Mouse (Mus musculus) lung, embryonic 16.5 days (tissue): ENCODE results near the gene 4930404N11Rik. TPM values are rescaled to one million over a fixed set of nuclear protein-coding genes. Genes with fewer than 3 reads are reported as not detected.
A peak's percentile ranks its signal among the peaks of the same experiment; 100 is the strongest.

ENCODE experiments used
- ATAC-seq: fragments of 200-750 bp; cut with Nextera tagmentation; 2 replicates; pipeline ENCODE4 v1.8.0; 2017; ENCODE audit warnings: low read depth, mild to moderate bottlenecking, moderate library complexity
- H3K27ac ChIP-seq: fragments of 300-500 bp; sonication (generic); 2 replicates; pipeline ENCODE4 v1.5.1; 2014; ENCODE audit warnings: mild to moderate bottlenecking, control low read depth, low read length
- H3K27me3 ChIP-seq: fragments of 300-500 bp; sonication (generic); 2 replicates; pipeline ENCODE4 v1.6.1; 2014; ENCODE audit warnings: low read depth, low read length, mixed read lengths; ENCODE audit not compliant: control insufficient read depth, insufficient read depth
- H3K36me3 ChIP-seq: fragments of 300-500 bp; sonication (generic); 2 replicates; pipeline ENCODE4 v1.6.1; 2014; ENCODE audit warnings: low read length; ENCODE audit not compliant: control insufficient read depth, insufficient read depth
- H3K4me1 ChIP-seq: fragments of 300-500 bp; sonication (generic); replicated peaks from 2 replicates; pipeline ENCODE4 v1.6.1; 2014; ENCODE audit warnings: low read length, mixed read lengths; ENCODE audit not compliant: control insufficient read depth, insufficient read depth
- H3K4me2 ChIP-seq: fragments of 300-500 bp; sonication (generic); 2 replicates; pipeline ENCODE4 v1.6.1; 2014; ENCODE audit warnings: low read depth, low read length, control low read depth
- H3K4me3 ChIP-seq: fragments of 300-500 bp; sonication (generic); 2 replicates; pipeline ENCODE4 v1.5.1; 2014; ENCODE audit warnings: mild to moderate bottlenecking, low read length, control low read depth
- H3K9ac ChIP-seq: fragments of 300-500 bp; sonication (generic); 2 replicates; pipeline ENCODE4 v1.6.1; 2014; ENCODE audit warnings: low read length, control low read depth
- H3K9me3 ChIP-seq: fragments of 300-500 bp; sonication (generic); 2 replicates; pipeline ENCODE4 v1.6.1; 2016; ENCODE audit warnings: low read length; ENCODE audit not compliant: control insufficient read depth
- WGBS: fragments of 180-500 bp; shearing (Covaris S2); extraction: QIAGEN DNeasy Blood & Tissue Kit; methylation state at CpG from one replicate; pipeline ENCODE4 v1.1.7; 2014; 5-methylcytosine and 5-hydroxymethylcytosine counted together
- polyA plus RNA-seq: library from polyadenylated mRNA; unstranded; fragments of >200 nt; fragmentation: Nextera tagmentation; extraction: Ambion mirVana; gene quantifications from 2 replicates; pipeline ENCODE4 v1.2.1, GENCODE M21; 2015

4930404N11Rik gene
- polyA plus RNA-seq: 2.0 and 2.2 TPM in 2 replicates

DNA sequence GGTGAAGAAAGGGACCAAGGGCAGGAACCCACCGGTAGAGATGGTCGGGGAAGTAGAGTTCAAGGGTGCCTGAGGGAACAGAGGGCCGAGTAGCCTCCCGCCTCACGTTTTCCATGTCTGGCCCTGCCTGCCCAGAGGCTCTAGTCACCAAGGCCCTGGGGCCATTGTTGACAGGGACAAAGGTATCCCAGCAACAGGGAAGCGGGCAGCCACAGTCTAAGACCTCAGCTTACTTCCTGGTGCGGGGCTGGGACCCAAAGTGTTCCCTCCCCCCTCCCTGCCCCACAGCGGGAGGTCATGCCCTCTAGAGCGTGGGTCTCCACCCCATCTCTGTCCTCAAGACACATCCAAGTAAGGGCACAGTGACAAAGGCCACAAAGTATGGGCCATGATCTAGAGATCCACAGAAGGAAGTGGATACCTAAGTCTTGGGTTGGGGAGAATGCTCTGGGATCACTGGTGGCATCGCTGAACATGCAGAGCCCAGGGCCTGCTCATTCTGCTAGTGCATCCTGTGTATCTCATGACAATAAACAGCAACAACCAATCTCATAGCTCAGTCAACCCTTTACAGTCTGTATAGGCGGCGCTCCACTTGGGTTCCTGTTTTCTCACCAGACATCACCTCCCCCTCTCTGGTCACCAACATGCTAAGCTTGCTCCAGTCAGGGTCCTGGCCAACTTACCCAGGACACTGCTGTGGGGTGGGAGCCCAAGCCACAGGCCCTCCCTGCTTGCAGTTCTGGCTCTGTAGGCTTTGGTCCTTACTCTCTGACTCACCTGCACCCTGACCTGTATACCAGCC is at the start of gene 4930404N11Rik:
Gene 4930404N11Rik (minus strand): TSS at position 145 of the 805 bp plus-strand sequence.
- Histone ChIP-seq H3K9me3 (no peaks in the 10 kb centered on the region), H3K4me3 (peak within 1 kb of the TSS; percentile 34), H3K4me2 (peak within 1 kb of the TSS; percentile 60), H3K9ac (peak within 1 kb of the TSS; percentile 64), H3K36me3 (peaks cover 41% of the 10 kb centered on the region), H3K27me3 (peaks cover 6% of the 10 kb centered on the region), H3K27ac (peak within 1 kb of the TSS; percentile 37; the same call in 1 of the 2 replicates), H3K4me1 (peaks cover 44% of the 10 kb centered on the region)
- peak; percentile 11; the same call in 1 of the 2 replicates for ATAC-seq
- WGBS: 28% methylated on average over 12 of the region's 12 CpGs

DNA sequence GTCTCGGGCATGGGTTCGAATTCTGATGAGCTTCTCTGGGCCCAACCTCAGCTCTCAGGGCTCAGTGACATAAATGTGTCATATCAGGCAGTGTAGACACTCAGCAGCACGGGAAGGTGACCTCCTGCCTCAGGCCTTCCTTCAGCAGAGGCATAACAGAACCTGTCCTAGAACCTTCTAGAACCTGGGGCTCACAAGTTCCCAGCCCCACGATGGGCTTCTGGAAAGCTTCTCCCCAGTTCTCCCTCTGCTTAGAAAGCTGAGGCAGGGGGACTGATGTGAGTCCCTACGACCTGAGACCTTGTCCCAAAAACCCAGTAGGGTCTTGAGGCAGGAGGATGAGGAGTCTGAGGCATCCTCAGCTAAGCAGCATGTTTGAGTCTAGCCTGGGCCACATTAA is 49.5 kb upstream of the 4930404N11Rik start:
- no peak for ATAC-seq
- H3K9ac ChIP-seq: peak overlapping the region; percentile 18; the same call in 1 of the 2 replicates
- H3K4me3 ChIP-seq: no peak overlapping the region
- H3K9me3 ChIP-seq: no peaks in the 10 kb centered on the region
- peak overlapping the region; percentile 94; the same call in 1 of the 2 replicates for H3K27ac ChIP-seq
- H3K27me3 ChIP-seq: no peaks in the 10 kb centered on the region
- peaks cover 86% of the 10 kb centered on the region for H3K4me1 ChIP-seq
- 75% methylated on average over 5 of the region's 5 CpGs for whole genome bisulfite sequencing
- H3K4me2 ChIP-seq: no peak overlapping the region
- peaks cover 5% of the 10 kb centered on the region for H3K36me3 ChIP-seq

DNA sequence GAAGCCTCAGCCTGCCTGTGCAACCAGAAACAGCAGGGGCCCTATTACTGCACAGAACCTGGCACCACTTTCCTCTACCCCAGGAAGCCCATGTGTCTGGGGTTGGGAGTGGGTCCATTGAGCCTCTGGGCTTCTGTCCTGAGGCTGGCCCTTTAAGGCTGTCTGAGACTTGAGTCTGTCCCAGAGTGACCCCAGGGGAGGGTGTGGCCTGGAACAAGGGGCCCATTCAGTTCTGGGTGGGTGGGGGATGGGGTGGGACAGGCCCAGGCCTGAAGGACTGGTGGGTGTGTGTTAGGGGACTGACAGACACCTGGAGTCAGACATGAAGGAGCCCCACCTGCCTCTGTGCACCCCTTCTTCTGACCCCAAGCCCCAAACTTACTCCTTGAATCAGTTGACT is 49.1 kb upstream of the 4930404N11Rik start:
- no peak for ATAC-seq

GRCm38 (mm10) chr10:81413310-81414261 is 48.0 kb upstream of the 4930404N11Rik start:
- no peaks in the 10 kb centered on the region for H3K9me3 ChIP-seq
- peak overlapping the region; percentile 52 for H3K4me2 ChIP-seq
- H3K36me3 ChIP-seq: no peaks in the 10 kb centered on the region
- H3K27ac ChIP-seq: peak overlapping the region; percentile 81
- peak overlapping the region; percentile 30 for H3K4me3 ChIP-seq
- H3K4me1 ChIP-seq: peaks cover 90% of the 10 kb centered on the region
- 25% methylated on average over 26 of the region's 26 CpGs for WGBS
- peak overlapping the region; percentile 54 for H3K9ac ChIP-seq
- H3K27me3 ChIP-seq: no peaks in the 10 kb centered on the region
- peak; percentile 42 for ATAC-seq

More for the DNA sequence above, 49.1 kb upstream of the 4930404N11Rik start:
- H3K27me3 ChIP-seq: no peaks in the 10 kb centered on the region
- no peak overlapping the region; the same call in 1 of the 2 replicates for H3K4me2 ChIP-seq
- peaks cover 87% of the 10 kb centered on the region for H3K4me1 ChIP-seq
- peaks cover under 1% of the 10 kb centered on the region; the same call in 1 of the 2 replicates for H3K36me3 ChIP-seq
- H3K4me3 ChIP-seq: no peak overlapping the region
- no peak overlapping the region; the same call in 1 of the 2 replicates for H3K9ac ChIP-seq
- no peaks in the 10 kb centered on the region for H3K9me3 ChIP-seq
- peak overlapping the region; percentile 81; the same call in 1 of the 2 replicates for H3K27ac ChIP-seq

GRCm38 (mm10) chr10:81412586-81413309 is 47.1 kb upstream of the 4930404N11Rik start:
- Histone ChIP-seq H3K4me2 (0 out of 2 replicates have a peak overlapping the region, but pooled peaks have one; percentile 52), H3K27ac (peak overlapping the region; percentile 97)

DNA sequence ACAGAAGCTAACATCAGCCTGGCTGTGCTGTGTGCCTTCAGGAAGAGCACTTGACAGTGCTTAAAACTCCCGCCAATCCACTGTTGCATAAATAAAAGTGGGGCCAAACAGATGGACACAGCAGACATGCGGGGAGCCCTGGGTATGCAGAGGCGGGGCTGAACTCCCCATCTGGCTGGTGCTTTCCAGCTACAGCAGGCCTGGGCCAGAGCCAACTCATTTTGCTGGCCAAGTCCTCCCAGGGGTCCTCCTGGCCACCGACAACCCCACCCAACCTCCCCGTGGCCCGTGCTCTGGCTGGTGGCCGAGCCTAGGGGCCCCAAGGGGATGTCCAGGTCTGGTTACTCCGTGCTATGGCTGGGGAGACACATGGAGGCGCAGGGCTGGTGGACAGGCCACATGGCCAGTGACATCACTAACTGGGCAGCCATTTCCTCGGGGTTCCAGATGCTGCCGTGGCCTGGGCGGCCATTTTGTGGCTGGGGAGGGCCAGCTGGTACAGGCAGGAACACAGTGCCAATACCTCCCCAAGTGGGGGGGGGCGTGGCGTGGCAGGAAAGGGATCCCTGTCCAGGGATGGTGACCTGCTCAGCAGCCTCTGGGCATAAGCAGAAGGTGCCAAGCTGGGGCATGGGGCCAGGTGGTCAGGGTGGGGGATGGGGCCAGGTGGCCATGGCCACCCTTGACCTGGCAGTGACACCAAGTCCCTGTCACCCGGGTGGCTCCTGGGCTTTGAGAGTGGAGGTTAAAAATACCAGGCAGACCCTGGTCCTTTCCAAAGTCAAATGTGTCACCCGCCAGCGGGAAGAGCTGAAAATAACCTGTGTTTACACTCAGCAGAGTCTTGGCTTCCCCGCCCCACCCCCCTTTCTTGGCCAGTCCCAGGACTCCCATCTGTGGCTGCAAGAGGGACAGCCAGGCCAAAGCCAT is 46.1 kb upstream of the 4930404N11Rik start:
- Histone ChIP-seq H3K9me3 (no peaks in the 10 kb centered on the region), H3K4me2 (peak overlapping the region; percentile 52), H3K4me1 (peaks cover 92% of the 10 kb centered on the region), H3K9ac (peak overlapping the region; percentile 42), H3K27ac (peak overlapping the region; percentile 97), H3K4me3 (peak overlapping the region; percentile 20; the same call in 1 of the 2 replicates), H3K36me3 (peaks cover 6% of the 10 kb centered on the region; the same call in 1 of the 2 replicates), H3K27me3 (no peaks in the 10 kb centered on the region)
- WGBS: 32% methylated on average over 18 of the region's 18 CpGs
- peak; percentile 20 for ATAC-seq

More at GRCm38 (mm10) chr10:81412586-81413309, 47.1 kb upstream of the 4930404N11Rik start:
- H3K27me3 ChIP-seq: no peaks in the 10 kb centered on the region
- H3K36me3 ChIP-seq: 0 out of 2 replicates have a peak, but pooled peaks cover 2% of the 10 kb centered on the region
- no peaks in the 10 kb centered on the region for H3K9me3 ChIP-seq
- no peak for ATAC-seq
- peak overlapping the region; percentile 42 for H3K9ac ChIP-seq
- 59% methylated on average over 16 of the region's 16 CpGs for WGBS
- peaks cover 92% of the 10 kb centered on the region for H3K4me1 ChIP-seq
- no peak overlapping the region for H3K4me3 ChIP-seq

DNA sequence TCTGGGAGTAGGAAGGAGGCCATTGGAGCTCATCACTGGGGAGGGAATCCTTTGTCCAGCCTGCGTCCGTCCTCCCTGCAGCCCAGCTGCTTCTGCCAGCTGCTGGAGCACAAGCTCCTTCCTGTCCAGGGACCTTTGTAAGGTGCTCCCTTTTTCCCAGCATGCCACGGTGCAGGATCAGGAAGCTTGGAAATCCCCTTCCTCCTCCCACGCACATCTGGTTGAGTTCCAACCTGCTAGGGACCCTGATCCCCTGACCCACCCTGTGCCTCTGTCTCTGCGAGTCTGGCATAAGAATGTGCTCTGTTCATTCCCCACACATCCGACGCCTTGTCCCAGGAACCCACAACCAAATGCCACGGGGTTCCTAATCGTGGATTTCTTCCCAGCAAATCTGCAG is 45.4 kb upstream of the 4930404N11Rik start:
- Histone ChIP-seq H3K4me1 (peaks cover 88% of the 10 kb centered on the region), H3K4me2 (peak overlapping the region; percentile 52), H3K27me3 (no peaks in the 10 kb centered on the region), H3K9ac (peak overlapping the region; percentile 42; the same call in 1 of the 2 replicates), H3K4me3 (peak overlapping the region; percentile 4; the same call in 1 of the 2 replicates), H3K36me3 (peaks cover 13% of the 10 kb centered on the region; the same call in 1 of the 2 replicates), H3K27ac (peak overlapping the region; percentile 97), H3K9me3 (no peaks in the 10 kb centered on the region)
- 48% methylated on average over 9 of the region's 9 CpGs for WGBS
- ATAC-seq: no peak
